Mouse (Mus musculus): Measurements from ENCODE around the gene Nat14. TPM values are rescaled to one million over a fixed set of nuclear protein-coding genes. Genes with fewer than 3 reads are reported as not detected.

Nat14 gene
- polyA plus RNA-seq, 1 experiment, result 3.1 TPM

- no peaks in the 10 kb centered on the region for H3K79me2 ChIP-seq (ENCODE audit: control insufficient read depth, insufficient read depth)
- H3K4me2 ChIP-seq (ENCODE audit: low read depth), result peak within 1 kb of the TSS; percentile 52
- no peaks in the 10 kb centered on the region for H3K36me3 ChIP-seq (ENCODE audit: control insufficient read depth, insufficient read depth)
- no peak within 1 kb of the TSS for H3K4me3 ChIP-seq
- TF ChIP-seq TCF12 (IDR thresholded peaks at IDR 0.05; ENCODE audit: insufficient read depth, poor library complexity, severe bottlenecking) (no peak), POLR2A (IDR thresholded peaks at IDR 0.05; ENCODE audit: insufficient read length, low read depth) (peak; percentile 15)
- no peaks in the 10 kb centered on the region for H3K27me3 ChIP-seq (ENCODE audit: control insufficient read depth, insufficient read depth, insufficient read length)
- no peak within 1 kb of the TSS for H3ac ChIP-seq (ENCODE audit: control insufficient read depth, insufficient read length)
These were observed 42.4 kb downstream of the Nat14 start, which contains the start of gene Sbk2 for GRCm38 (mm10) chr7:4964272-4964671. Gene Sbk2 (minus strand): TSS chr7:4964406.

DNA sequence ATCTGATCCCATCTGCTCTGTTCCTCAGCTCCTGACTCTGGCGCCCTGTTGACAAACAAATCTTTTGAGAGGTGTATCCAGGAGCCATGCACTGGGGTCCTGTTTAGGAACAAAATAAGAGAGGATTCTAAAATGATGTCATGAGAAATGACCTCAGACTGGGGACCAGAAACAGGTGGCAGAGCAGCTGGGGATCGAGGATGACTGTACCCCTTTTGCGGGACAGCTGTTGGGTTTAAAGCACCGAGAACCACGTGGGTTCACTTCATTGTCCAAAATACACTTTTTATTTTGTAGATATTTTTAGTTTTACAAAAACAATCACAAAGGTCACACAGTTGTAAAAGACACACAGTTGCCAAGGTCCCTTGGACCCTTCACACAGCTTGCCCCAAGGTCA lies 43.2 kb downstream of the Nat14 start:
- Histone ChIP-seq H3ac (ENCODE audit: control insufficient read depth, insufficient read length) (no peak overlapping the region), H3K36me3 (ENCODE audit: control insufficient read depth, insufficient read depth) (no peaks in the 10 kb centered on the region), H3K4me3 (no peak overlapping the region), H3K27me3 (ENCODE audit: control insufficient read depth, insufficient read depth, insufficient read length) (no peaks in the 10 kb centered on the region), H3K4me2 (ENCODE audit: low read depth) (peak overlapping the region; percentile 30), H3K79me2 (ENCODE audit: control insufficient read depth, insufficient read depth) (no peaks in the 10 kb centered on the region)
- TF ChIP-seq TCF3 (IDR thresholded peaks at IDR 0.05; ENCODE audit: insufficient read length, low read depth) (peak; percentile 76), POLR2A (IDR thresholded peaks at IDR 0.05; ENCODE audit: insufficient read length, low read depth) (no peak), E2F4 (IDR thresholded peaks at IDR 0.05; ENCODE audit: insufficient read depth) (no peak), TCF12 (IDR thresholded peaks at IDR 0.05; ENCODE audit: insufficient read depth, poor library complexity, severe bottlenecking) (peak; percentile 89), CEBPB (IDR thresholded peaks at IDR 0.05; ENCODE audit: insufficient read depth, poor library complexity, severe bottlenecking) (no peak), MAX (IDR thresholded peaks at IDR 0.05; ENCODE audit: low read depth) (no peak), MYOD1 (IDR thresholded peaks at IDR 0.05; ENCODE audit: control insufficient read depth in 1 of 3, insufficient read length in 2 of 3, low read depth in 2 of 3) (peak; percentile 8 to 91 (median 88)), POLR2AphosphoS2 (IDR thresholded peaks at IDR 0.05; ENCODE audit: insufficient read length, low read depth) (no peak), MYOG (IDR thresholded peaks at IDR 0.05; ENCODE audit: control insufficient read depth in 1 of 3, insufficient read depth in 1 of 3, insufficient read length in 2 of 3, low read depth in 2 of 3) (peak; percentile 62 to 86 (median 65))

DNA sequence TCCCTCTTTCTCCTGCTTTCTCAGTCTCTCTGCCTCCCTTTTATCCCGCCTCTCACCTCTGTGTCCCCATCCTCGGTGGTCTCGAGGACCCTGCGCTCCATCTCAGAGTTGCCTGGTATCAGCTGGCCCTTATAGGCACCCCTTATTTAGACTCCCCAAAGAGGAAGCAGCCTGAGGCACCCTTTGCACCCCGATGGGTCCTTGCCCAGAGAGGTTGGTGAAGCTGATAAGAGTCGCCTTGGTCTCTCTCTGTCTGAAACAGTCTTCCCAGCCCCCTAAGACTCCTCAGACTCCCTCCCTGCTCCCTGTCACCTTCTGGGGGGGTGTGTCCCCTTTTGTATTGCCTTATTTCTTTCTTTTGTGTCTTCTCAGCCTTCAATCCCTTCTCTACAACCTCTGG lies 49.2 kb downstream of the Nat14 start, which contains the start of gene Sbk3:
Gene Sbk3, minus strand, starts transcription at position 101 of the 400 bp plus-strand sequence.
- Histone ChIP-seq H3K4me3 (no peak within 1 kb of the TSS), H3K36me3 (ENCODE audit: control insufficient read depth, insufficient read depth) (no peaks in the 10 kb centered on the region)

GRCm38 (mm10) chr7:4971710-4972109 lies 49.9 kb downstream of the Nat14 start:
- TF ChIP-seq POLR2A (IDR thresholded peaks at IDR 0.05; ENCODE audit: insufficient read length, low read depth), result no peak
- TF ChIP-seq CEBPB (IDR thresholded peaks at IDR 0.05; ENCODE audit: insufficient read depth, poor library complexity, severe bottlenecking), result no peak
- no peak for TF ChIP-seq MYOG (IDR thresholded peaks at IDR 0.05; ENCODE audit: control insufficient read depth in 1 of 3, insufficient read depth in 1 of 3, insufficient read length in 2 of 3, low read depth in 2 of 3)
- TF ChIP-seq MYOD1 (IDR thresholded peaks at IDR 0.05; ENCODE audit: control insufficient read depth in 1 of 3, insufficient read length in 2 of 3, low read depth in 2 of 3), result no peak
- no peak for TF ChIP-seq TCF12 (IDR thresholded peaks at IDR 0.05; ENCODE audit: insufficient read depth, poor library complexity, severe bottlenecking)
- no peak for TF ChIP-seq SRF (IDR thresholded peaks at IDR 0.05; ENCODE audit: control insufficient read depth, insufficient read length, low read depth)
- TF ChIP-seq MAX (IDR thresholded peaks at IDR 0.05; ENCODE audit: low read depth), result no peak
- no peak for TF ChIP-seq TCF3 (IDR thresholded peaks at IDR 0.05; ENCODE audit: insufficient read length, low read depth)
- no peak overlapping the region for H3K4me2 ChIP-seq (ENCODE audit: low read depth)
- no peak overlapping the region for H3K4me3 ChIP-seq
- H3K36me3 ChIP-seq (ENCODE audit: control insufficient read depth, insufficient read depth), result no peaks in the 10 kb centered on the region
- H3K27me3 ChIP-seq (ENCODE audit: control insufficient read depth, insufficient read depth, insufficient read length), result no peaks in the 10 kb centered on the region
- no peaks in the 10 kb centered on the region for H3K79me2 ChIP-seq (ENCODE audit: control insufficient read depth, insufficient read depth)
- H3ac ChIP-seq (ENCODE audit: control insufficient read depth, insufficient read length), result no peak overlapping the region

More for the DNA sequence above, 49.2 kb downstream of the Nat14 start, which contains the start of gene Sbk3:
- Histone ChIP-seq H3ac (ENCODE audit: control insufficient read depth, insufficient read length) (no peak within 1 kb of the TSS), H3K79me2 (ENCODE audit: control insufficient read depth, insufficient read depth) (no peaks in the 10 kb centered on the region), H3K27me3 (ENCODE audit: control insufficient read depth, insufficient read depth, insufficient read length) (no peaks in the 10 kb centered on the region), H3K4me2 (ENCODE audit: low read depth) (no peak within 1 kb of the TSS)
- TF ChIP-seq E2F4 (IDR thresholded peaks at IDR 0.05; ENCODE audit: insufficient read depth) (no peak), SRF (IDR thresholded peaks at IDR 0.05; ENCODE audit: control insufficient read depth, insufficient read length, low read depth) (no peak), POLR2AphosphoS2 (IDR thresholded peaks at IDR 0.05; ENCODE audit: insufficient read length, low read depth) (no peak), MYOD1 (IDR thresholded peaks at IDR 0.05; ENCODE audit: control insufficient read depth in 1 of 3, insufficient read length in 2 of 3, low read depth in 2 of 3) (no peak), CEBPB (IDR thresholded peaks at IDR 0.05; ENCODE audit: insufficient read depth, poor library complexity, severe bottlenecking) (no peak), USF1 (IDR thresholded peaks at IDR 0.05; ENCODE audit: low read depth) (no peak), POLR2A (IDR thresholded peaks at IDR 0.05; ENCODE audit: insufficient read length, low read depth) (no peak), REST (IDR thresholded peaks at IDR 0.05; ENCODE audit: insufficient read depth, insufficient read length) (no peak), TCF12 (IDR thresholded peaks at IDR 0.05; ENCODE audit: insufficient read depth, poor library complexity, severe bottlenecking) (no peak), MYOG (IDR thresholded peaks at IDR 0.05; ENCODE audit: control insufficient read depth in 1 of 3, insufficient read depth in 1 of 3, insufficient read length in 2 of 3, low read depth in 2 of 3) (no peak), TCF3 (IDR thresholded peaks at IDR 0.05; ENCODE audit: insufficient read length, low read depth) (no peak), MAX (IDR thresholded peaks at IDR 0.05; ENCODE audit: low read depth) (no peak)

DNA sequence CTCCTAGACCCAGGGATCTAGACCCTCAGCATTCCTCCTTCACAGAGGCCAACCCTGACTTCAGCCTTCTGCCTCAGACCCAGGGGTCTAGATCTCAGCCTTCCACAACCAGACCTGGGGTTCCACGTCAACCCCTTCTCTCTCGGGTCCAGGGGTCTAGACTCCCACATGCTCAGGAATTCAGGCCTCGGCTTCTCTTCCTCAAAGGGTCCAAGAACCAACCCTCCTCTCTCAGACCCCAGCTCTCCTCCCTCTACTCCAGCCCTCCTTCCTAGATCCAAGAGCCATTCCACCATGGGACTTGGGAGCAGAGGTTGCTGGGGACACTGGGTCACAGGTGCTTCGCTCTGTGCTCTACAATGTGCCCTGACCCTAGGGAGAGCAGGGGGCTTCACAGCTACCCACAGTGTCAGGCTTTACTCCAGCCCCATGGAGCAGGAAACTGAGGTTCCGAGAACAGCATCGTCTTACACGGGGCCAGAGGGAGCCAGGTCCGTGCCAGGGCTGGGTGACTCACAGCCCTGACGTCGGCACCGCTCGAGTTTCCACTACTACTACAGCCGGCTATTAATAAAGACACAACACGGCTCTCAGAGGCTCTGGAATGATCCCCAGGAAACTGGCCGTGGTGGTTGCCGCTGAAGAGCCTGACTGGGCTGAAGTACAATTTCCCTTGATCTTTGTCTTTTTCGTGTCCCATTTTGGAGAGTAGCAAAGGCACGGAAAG lies 50.7 kb downstream of the Nat14 start:
- no peaks in the 10 kb centered on the region for H3K79me2 ChIP-seq (ENCODE audit: control insufficient read depth, insufficient read depth)
- no peaks in the 10 kb centered on the region for H3K27me3 ChIP-seq (ENCODE audit: control insufficient read depth, insufficient read depth, insufficient read length)
- H3ac ChIP-seq (ENCODE audit: control insufficient read depth, insufficient read length), result no peak overlapping the region
- H3K4me3 ChIP-seq, result no peak overlapping the region
- peak overlapping the region; percentile 74 for H3K4me2 ChIP-seq (ENCODE audit: low read depth)
- H3K36me3 ChIP-seq (ENCODE audit: control insufficient read depth, insufficient read depth), result no peaks in the 10 kb centered on the region
- TF ChIP-seq POLR2AphosphoS2 (IDR thresholded peaks at IDR 0.05; ENCODE audit: insufficient read length, low read depth), result no peak
- TF ChIP-seq SRF (IDR thresholded peaks at IDR 0.05; ENCODE audit: control insufficient read depth, insufficient read length, low read depth), result no peak
- TF ChIP-seq E2F4 (IDR thresholded peaks at IDR 0.05; ENCODE audit: insufficient read depth), result no peak
- no peak for TF ChIP-seq MAX (IDR thresholded peaks at IDR 0.05; ENCODE audit: low read depth)

Other genes with a start within 250 kb of the Nat14 start
- 67.5 TPM for gene Hspbp1, start 237.0 kb upstream of the Nat14 start, polyA plus RNA-seq (2012; fragmentation: generic; extraction: Trizol)
- 7.0 TPM for gene Brsk1, start 231.4 kb upstream of the Nat14 start, polyA plus RNA-seq (2012; fragmentation: generic; extraction: Trizol)
- gene Tmem150b, start 196.8 kb upstream of the Nat14 start, polyA plus RNA-seq (2012; fragmentation: generic; extraction: Trizol), result 0.04 TPM
- 19.2 TPM for gene Kmt5c, start 181.9 kb upstream of the Nat14 start, polyA plus RNA-seq (2012; fragmentation: generic; extraction: Trizol)
- 0.19 TPM for gene Cox6b2, start 168.9 kb upstream of the Nat14 start, polyA plus RNA-seq (2012; fragmentation: generic; extraction: Trizol)
- not detected for gene Fam71e2, start 150.7 kb upstream of the Nat14 start, polyA plus RNA-seq (2012; fragmentation: generic; extraction: Trizol)
- gene Il11, start 139.2 kb upstream of the Nat14 start, polyA plus RNA-seq (2012; fragmentation: generic; extraction: Trizol), result 0.56 TPM
- not detected for gene Tmem190, start 139.1 kb upstream of the Nat14 start, polyA plus RNA-seq (2012; fragmentation: generic; extraction: Trizol)
- gene Tmem238, start 132.4 kb upstream of the Nat14 start, polyA plus RNA-seq (2012; fragmentation: generic; extraction: Trizol), result 7.1 TPM
- 3,329 TPM for gene Rpl28, start 129.2 kb upstream of the Nat14 start, polyA plus RNA-seq (2012; fragmentation: generic; extraction: Trizol)
- gene Ube2s, start 109.4 kb upstream of the Nat14 start, polyA plus RNA-seq (2012; fragmentation: generic; extraction: Trizol), result 261 TPM
- not detected for gene Shisa7, start 77.3 kb upstream of the Nat14 start, polyA plus RNA-seq (2012; fragmentation: generic; extraction: Trizol)
- gene Isoc2b, start 51.8 kb upstream of the Nat14 start, polyA plus RNA-seq (2012; fragmentation: generic; extraction: Trizol), result 0.65 TPM
- 3.3 TPM for gene Isoc2a, start 44.9 kb upstream of the Nat14 start, polyA plus RNA-seq (2012; fragmentation: generic; extraction: Trizol)
- gene Gm36210, start 15.5 kb upstream of the Nat14 start, polyA plus RNA-seq (2012; fragmentation: generic; extraction: Trizol), result not detected
- 8.0 TPM for gene Zfp628, start 6.8 kb upstream of the Nat14 start, polyA plus RNA-seq (2012; fragmentation: generic; extraction: Trizol)
- 13.6 TPM for gene Ssc5d, start 3.8 kb downstream of the Nat14 start, polyA plus RNA-seq (2012; fragmentation: generic; extraction: Trizol)
- 7.1 TPM for gene Sbk2, start 42.4 kb downstream of the Nat14 start, polyA plus RNA-seq (2012; fragmentation: generic; extraction: Trizol)
- 0.34 TPM for gene Sbk3, start 49.1 kb downstream of the Nat14 start, polyA plus RNA-seq (2012; fragmentation: generic; extraction: Trizol)
- gene Zfp579, start 74.1 kb downstream of the Nat14 start, polyA plus RNA-seq (2012; fragmentation: generic; extraction: Trizol), result 16.3 TPM
- 15.7 TPM for gene Zfp524, start 92.4 kb downstream of the Nat14 start, polyA plus RNA-seq (2012; fragmentation: generic; extraction: Trizol)
- gene Fiz1, start 92.7 kb downstream of the Nat14 start, polyA plus RNA-seq (2012; fragmentation: generic; extraction: Trizol), result 22.8 TPM
- not detected for gene Gm44973, start 93.5 kb downstream of the Nat14 start, polyA plus RNA-seq (2012; fragmentation: generic; extraction: Trizol)
- 18.1 TPM for gene Zfp865, start 98.3 kb downstream of the Nat14 start, polyA plus RNA-seq (2012; fragmentation: generic; extraction: Trizol)
- 0.19 TPM for gene Ccdc106, start 98.5 kb downstream of the Nat14 start, polyA plus RNA-seq (2012; fragmentation: generic; extraction: Trizol)
- gene 4632433K11Rik, start 112.1 kb downstream of the Nat14 start, polyA plus RNA-seq (2012; fragmentation: generic; extraction: Trizol), result not detected
- 1.5 TPM for gene Zfp784, start 116.4 kb downstream of the Nat14 start, polyA plus RNA-seq (2012; fragmentation: generic; extraction: Trizol)
- gene Zfp580, start 129.5 kb downstream of the Nat14 start, polyA plus RNA-seq (2012; fragmentation: generic; extraction: Trizol), result 13.1 TPM
- 159 TPM for gene U2af2, start 140.1 kb downstream of the Nat14 start, polyA plus RNA-seq (2012; fragmentation: generic; extraction: Trizol)
- gene Epn1, start 158.2 kb downstream of the Nat14 start, polyA plus RNA-seq (2012; fragmentation: generic; extraction: Trizol), result 118 TPM
- gene Rfpl4, start 194.9 kb downstream of the Nat14 start, polyA plus RNA-seq (2012; fragmentation: generic; extraction: Trizol), result not detected
- gene Rasl2-9, start 203.9 kb downstream of the Nat14 start, polyA plus RNA-seq (2012; fragmentation: generic; extraction: Trizol), result 0.10 TPM
- gene Vmn1r55, start 227.6 kb downstream of the Nat14 start, polyA plus RNA-seq (2012; fragmentation: generic; extraction: Trizol), result not detected

Data from myocyte (in vitro differentiated cells).